Mouse (Mus musculus): ENCODE data around the gene Psat1. TPM values are rescaled to one million over a fixed set of nuclear protein-coding genes. Genes with fewer than 3 reads are reported as not detected.

Psat1 gene
- polyA plus RNA-seq, 1 experiment: 8.7 TPM

- WGBS: 95% methylated on average over 5 of the region's 5 CpGs
- TF ChIP-seq CTCF (IDR thresholded peaks at IDR 0.05; ENCODE audit: insufficient read depth, low read length) (no peak), POLR2A (IDR thresholded peaks at IDR 0.05; ENCODE audit: borderline replicate concordance, extremely low read depth, low read depth, low read length) (no peak)
- Histone ChIP-seq H3K4me3 (replicated peaks; ENCODE audit: extremely low read depth, low read depth, low read length) (no peak overlapping the region), H3K4me1 (ENCODE audit: control insufficient read depth, insufficient read depth, low read length) (no peaks in the 10 kb centered on the region)
- DNase-seq: no peak
Measured at GRCm38 (mm10) chr19:15879271-15879670, 67.9 kb downstream of the Psat1 start.

- TF ChIP-seq POLR2A (IDR thresholded peaks at IDR 0.05; ENCODE audit: borderline replicate concordance, extremely low read depth, low read depth, low read length): no peak
- DNase-seq: no peak
- Histone ChIP-seq H3K4me3 (replicated peaks; ENCODE audit: extremely low read depth, low read depth, low read length) (no peak overlapping the region), H3K4me1 (ENCODE audit: control insufficient read depth, insufficient read depth, low read length) (no peaks in the 10 kb centered on the region)
- WGBS: 13% methylated on average over 7 of the region's 7 CpGs
Measured at GRCm38 (mm10) chr19:15868865-15869698, 78.1 kb downstream of the Psat1 start.

GRCm38 (mm10) chr19:15866851-15867250 lies 80.3 kb downstream of the Psat1 start:
- Histone ChIP-seq H3K4me3 (replicated peaks; ENCODE audit: extremely low read depth, low read depth, low read length) (no peak overlapping the region), H3K4me1 (ENCODE audit: control insufficient read depth, insufficient read depth, low read length) (no peaks in the 10 kb centered on the region)
- WGBS: 79% methylated on average over 4 of the region's 4 CpGs
- DNase-seq: peak; percentile 42
- peak; percentile 65 for TF ChIP-seq CTCF (IDR thresholded peaks at IDR 0.05; ENCODE audit: insufficient read depth, low read length)
- no peak for TF ChIP-seq POLR2A (IDR thresholded peaks at IDR 0.05; ENCODE audit: borderline replicate concordance, extremely low read depth, low read depth, low read length)

GRCm38 (mm10) chr19:15866126-15866525 lies 81.0 kb downstream of the Psat1 start:
- 96% methylated on average over 1 of the region's 1 CpGs for WGBS
- no peak overlapping the region for H3K4me3 ChIP-seq (replicated peaks; ENCODE audit: extremely low read depth, low read depth, low read length)
- no peak for DNase-seq
- no peaks in the 10 kb centered on the region for H3K4me1 ChIP-seq (ENCODE audit: control insufficient read depth, insufficient read depth, low read length)
- TF ChIP-seq CTCF (IDR thresholded peaks at IDR 0.05; ENCODE audit: insufficient read depth, low read length) (no peak), POLR2A (IDR thresholded peaks at IDR 0.05; ENCODE audit: borderline replicate concordance, extremely low read depth, low read depth, low read length) (no peak)

GRCm38 (mm10) chr19:15865431-15865830 lies 81.7 kb downstream of the Psat1 start:
- DNase-seq: no peak
- no peaks in the 10 kb centered on the region for H3K4me1 ChIP-seq (ENCODE audit: control insufficient read depth, insufficient read depth, low read length)
- TF ChIP-seq POLR2A (IDR thresholded peaks at IDR 0.05; ENCODE audit: borderline replicate concordance, extremely low read depth, low read depth, low read length) (no peak), CTCF (IDR thresholded peaks at IDR 0.05; ENCODE audit: insufficient read depth, low read length) (no peak)
- H3K4me3 ChIP-seq (replicated peaks; ENCODE audit: extremely low read depth, low read depth, low read length): no peak overlapping the region

- TF ChIP-seq POLR2A (IDR thresholded peaks at IDR 0.05; ENCODE audit: borderline replicate concordance, extremely low read depth, low read depth, low read length): no peak
- TF ChIP-seq CTCF (IDR thresholded peaks at IDR 0.05; ENCODE audit: insufficient read depth, low read length): no peak
- Histone ChIP-seq H3K4me1 (ENCODE audit: control insufficient read depth, insufficient read depth, low read length) (no peaks in the 10 kb centered on the region), H3K4me3 (replicated peaks; ENCODE audit: extremely low read depth, low read depth, low read length) (no peak overlapping the region)
- WGBS: 86% methylated on average over 2 of the region's 2 CpGs
- no peak for DNase-seq
Measured at GRCm38 (mm10) chr19:15864129-15864528, 83.0 kb downstream of the Psat1 start.

- 85% methylated on average over 5 of the region's 5 CpGs for WGBS
- no peak overlapping the region for H3K4me3 ChIP-seq (replicated peaks; ENCODE audit: extremely low read depth, low read depth, low read length)
- H3K4me1 ChIP-seq (ENCODE audit: control insufficient read depth, insufficient read depth, low read length): no peaks in the 10 kb centered on the region
- TF ChIP-seq CTCF (IDR thresholded peaks at IDR 0.05; ENCODE audit: insufficient read depth, low read length) (no peak), POLR2A (IDR thresholded peaks at IDR 0.05; ENCODE audit: borderline replicate concordance, extremely low read depth, low read depth, low read length) (no peak)
- no peak for DNase-seq
Measured at GRCm38 (mm10) chr19:15855379-15855778, 91.8 kb downstream of the Psat1 start.

Other genes with a start within 250 kb of the Psat1 start
- gene Cep78, start 37.7 kb upstream of the Psat1 start, polyA plus RNA-seq (2012; rRNA removed): 3.0 and 3.1 TPM in 2 replicates
- gene Gnaq, start 185.5 kb upstream of the Psat1 start, polyA plus RNA-seq (2012; rRNA removed): 23.0 and 34.0 TPM in 2 replicates